Mouse (Mus musculus) heart, postnatal 36 days (tissue): ENCODE data around the gene 4930595D18Rik. TPM values are rescaled to one million over a fixed set of nuclear protein-coding genes. Genes with fewer than 3 reads are reported as not detected.

Experiments used
- DNase-seq, 2 experiments: peaks; one replicate each; pipeline ENCODE4 v3.0.0; 2021 to 2022
- intact Hi-C: fragments of 180-260 bp; cut with DNase I; formaldehyde crosslinking; loops from one replicate; pipeline ENCODE4 v1.15.1; 2025
- total RNA-seq, 2 experiments: library from RNA; stranded (reverse); gene quantifications; 2 replicates each; pipeline ENCODE4 v1.2.3; 2021

The 4930595D18Rik gene
- total RNA-seq, 2 experiments from 2014 or later = not detected

- intact Hi-C loops = no loop called here
- DNase-seq = no peak
These were observed 41.2 kb downstream of the 4930595D18Rik start for GRCm38 (mm10) chr12:111143005-111143508.

DNA sequence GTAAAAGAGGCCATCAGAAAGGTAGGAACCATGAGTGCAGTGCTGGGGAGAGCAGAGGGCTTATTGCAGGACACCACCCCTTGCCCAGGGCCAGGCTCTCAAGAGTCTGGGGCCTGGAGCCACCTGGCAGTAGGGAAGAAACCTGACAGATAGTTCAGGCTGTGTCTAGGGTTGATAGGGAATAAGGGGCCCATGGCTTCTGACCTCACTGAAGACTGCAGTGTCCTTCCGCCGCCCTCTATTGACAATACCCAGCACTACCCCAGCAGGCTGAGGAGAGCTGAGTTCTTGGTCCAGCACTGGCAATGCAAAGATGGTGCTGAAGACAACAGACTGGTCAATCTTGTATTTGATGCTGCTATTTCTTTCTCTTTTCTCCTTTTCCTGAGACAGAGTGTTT, 47.2 kb downstream of the 4930595D18Rik start:
- intact Hi-C loops = loop anchor here (5.0 kb wide), 1 partner anchor 50 kb away; no protein-coding TSS in a partner anchor

DNA sequence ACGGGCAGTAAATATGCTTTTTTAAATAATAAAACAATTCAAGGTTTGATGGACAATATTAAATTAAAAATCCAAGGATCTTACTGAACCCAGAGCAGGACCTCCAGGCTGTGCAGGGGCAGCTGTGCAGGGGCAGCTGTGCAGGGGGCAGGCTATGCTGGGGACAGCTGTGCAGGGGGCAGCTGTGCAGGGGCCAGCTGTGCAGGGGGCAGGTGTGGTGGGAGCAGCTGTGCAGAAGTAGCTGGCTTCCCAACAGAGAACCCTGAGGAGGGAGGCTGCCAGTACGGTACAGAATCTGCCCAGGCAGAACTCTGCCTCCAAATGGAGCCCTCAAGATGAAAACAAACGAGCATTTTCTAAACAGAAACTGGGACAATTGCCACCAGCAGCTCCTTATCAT, 48.3 kb downstream of the 4930595D18Rik start:
- no peak for DNase-seq
- intact Hi-C loops = loop anchor here (5.0 kb wide), 1 partner anchor 49 kb away; no protein-coding TSS in a partner anchor

More for the DNA sequence above, 47.2 kb downstream of the 4930595D18Rik start:
- DNase-seq = no peak

- intact Hi-C loops = loop anchor here (5.0 kb wide), 1 partner anchor 48 kb away; no protein-coding TSS in a partner anchor
- peak; percentile 21 to 30 for DNase-seq
These were observed 49.2 kb downstream of the 4930595D18Rik start for GRCm38 (mm10) chr12:111134791-111135733.

DNA sequence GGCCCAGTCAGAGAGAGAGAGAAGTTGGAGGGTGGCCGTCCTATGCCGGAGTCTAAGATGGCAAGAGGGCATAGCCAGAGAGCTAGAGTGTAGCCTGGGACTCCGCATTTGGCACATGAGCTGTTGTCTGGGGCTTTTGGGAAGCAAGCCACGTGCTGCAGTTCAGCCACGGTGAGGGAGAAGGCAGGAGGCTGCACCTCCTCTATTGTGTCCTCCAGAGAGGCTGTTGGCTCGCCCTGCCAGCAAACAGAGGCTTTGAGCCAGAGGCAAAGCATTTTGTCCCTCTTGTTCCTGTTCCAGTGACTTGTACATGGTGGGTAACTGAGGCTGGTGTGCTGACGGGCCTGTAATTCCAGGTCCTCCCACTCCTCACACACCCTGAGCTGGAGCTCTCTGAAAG, 50.1 kb downstream of the 4930595D18Rik start:
- peak; percentile 6 to 11 for DNase-seq
- intact Hi-C loops = no loop called here

DNA sequence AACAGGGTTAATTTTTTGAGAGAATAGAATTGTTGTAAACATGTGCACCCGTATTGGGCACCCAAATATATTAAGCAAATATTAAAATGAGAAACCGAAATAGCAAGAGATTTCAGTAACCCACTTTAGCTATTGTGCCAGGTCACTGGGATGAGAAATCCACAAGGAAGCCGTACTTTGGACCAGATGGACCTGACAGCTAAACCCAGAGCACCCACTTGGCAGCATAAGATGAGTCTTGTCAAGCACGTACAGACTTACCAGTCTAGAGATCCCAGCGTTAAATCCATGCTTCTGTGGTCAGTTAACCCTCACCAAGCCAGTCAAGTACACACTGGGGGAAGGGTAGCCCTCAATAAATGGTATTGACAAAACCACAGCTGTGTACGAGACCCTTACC, 58.6 kb downstream of the 4930595D18Rik start:
- no peak for DNase-seq
- intact Hi-C loops = no loop called here

DNA sequence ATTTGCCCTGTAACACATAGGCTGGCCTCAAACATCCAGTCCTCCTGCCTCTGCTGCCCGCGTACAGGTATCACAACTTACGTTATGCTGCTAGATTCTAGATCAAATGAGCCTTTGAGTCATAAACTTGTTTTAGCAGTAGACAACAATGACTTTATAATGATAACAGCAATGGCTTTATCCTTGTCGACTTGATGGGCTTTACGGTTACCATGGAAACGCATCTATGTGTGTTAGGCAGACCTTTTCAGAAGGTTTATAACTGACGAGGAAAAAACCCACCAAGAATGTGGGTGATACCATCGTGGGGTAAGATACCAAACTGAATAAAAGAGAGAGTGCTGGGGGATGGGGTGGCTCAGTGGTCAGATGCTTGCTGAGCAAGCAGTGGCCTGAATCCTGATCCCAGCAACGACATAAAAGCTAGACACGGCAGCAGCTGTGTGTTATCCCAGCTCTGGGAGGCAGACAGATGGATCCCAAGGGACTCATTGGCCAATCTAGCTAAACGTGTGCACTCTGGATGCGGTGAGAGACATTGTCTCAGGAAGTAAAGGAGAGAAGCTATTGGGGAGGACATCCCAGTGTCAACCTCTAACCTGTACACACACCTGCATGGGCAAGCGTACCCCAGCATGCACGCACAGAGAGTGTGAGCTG, 59.6 kb downstream of the 4930595D18Rik start:
- intact Hi-C loops = no loop called here
- DNase-seq = no peak

DNA sequence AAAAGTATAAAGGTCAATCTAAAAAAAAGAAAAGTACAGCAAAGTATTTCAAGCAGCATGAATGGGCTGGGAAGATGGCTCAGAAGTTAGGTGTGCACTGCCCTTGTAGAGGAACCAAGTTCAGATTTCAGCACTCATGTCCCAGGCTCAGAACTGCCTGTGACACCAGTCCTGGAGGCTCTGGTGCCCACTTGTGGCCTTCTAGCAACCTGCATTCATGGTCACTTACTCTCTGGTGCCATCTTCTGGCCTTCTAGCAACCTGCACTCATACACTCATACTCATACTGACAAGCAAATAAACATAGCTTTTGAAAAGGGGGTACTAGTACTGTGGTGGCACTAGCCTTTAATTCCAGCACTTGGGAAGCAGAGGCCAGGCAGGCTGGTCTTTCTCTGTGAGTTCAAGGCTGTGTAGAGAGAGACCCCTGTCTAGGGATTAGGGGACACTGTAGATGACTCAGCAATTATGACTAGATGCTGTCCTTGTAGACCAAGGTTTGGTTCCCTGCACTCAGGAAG, 61.9 kb downstream of the 4930595D18Rik start:
- no peak for DNase-seq
- intact Hi-C loops = no loop called here

DNA sequence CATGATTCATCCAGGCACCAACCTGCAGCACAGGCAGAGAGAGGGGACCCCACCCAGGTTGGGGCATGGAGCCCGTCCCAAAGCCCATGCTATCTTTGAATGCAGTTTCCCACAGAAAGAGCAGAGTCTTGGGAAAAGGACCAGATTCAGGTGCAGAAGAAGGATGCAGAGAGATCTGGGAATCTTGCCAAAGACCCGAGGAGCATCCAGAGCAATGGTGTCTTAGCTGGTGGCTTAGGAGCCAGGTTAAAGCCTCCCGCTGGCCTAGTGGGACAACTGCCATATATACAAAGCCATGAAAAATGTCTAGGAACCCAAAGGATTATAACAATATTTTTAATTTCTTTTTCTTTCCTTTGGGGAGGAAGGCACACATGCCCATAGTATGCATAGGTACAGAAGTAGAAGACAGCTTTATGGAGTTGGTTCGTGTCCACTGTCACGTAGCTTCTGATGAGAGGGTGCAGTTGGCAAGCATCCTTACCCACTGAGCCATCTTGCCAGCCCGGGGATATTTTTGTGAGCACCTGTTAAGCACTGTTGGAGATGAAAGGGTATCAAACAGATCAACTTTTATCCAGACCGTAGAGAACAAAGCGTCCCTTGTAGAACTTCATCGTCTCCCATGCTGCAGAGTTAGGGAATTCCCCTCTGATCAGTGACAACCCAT, 63.2 kb downstream of the 4930595D18Rik start:
- no peak for DNase-seq
- intact Hi-C loops = no loop called here

DNA sequence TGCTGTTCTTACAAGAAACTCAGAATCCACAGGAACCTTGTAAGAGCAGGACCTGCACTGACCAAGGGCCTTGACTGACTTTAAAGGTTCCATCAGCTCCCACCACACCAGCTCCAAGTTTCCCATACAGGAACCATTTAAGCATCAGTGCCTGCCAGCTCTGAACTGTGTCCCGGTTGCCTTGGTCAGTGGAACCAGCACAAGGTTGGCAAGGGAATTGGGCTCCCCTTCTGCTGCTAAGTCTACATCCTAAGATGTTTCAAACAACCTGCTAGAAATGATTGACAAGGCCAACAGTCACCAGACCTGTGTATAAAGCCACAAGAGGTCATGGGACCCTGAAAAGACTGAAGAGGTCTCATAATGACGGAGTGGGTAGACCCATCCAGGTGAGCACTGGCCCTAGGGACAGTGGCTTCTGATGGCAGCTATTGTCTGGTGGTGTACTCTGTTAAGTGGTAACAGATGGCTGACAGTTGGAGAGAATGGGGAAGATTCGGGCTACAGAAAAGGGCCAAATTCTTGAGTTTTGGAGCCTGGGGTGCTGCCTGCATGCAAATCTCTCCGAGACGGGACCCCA, 64.7 kb downstream of the 4930595D18Rik start:
- no peak for DNase-seq
- intact Hi-C loops = no loop called here

DNA sequence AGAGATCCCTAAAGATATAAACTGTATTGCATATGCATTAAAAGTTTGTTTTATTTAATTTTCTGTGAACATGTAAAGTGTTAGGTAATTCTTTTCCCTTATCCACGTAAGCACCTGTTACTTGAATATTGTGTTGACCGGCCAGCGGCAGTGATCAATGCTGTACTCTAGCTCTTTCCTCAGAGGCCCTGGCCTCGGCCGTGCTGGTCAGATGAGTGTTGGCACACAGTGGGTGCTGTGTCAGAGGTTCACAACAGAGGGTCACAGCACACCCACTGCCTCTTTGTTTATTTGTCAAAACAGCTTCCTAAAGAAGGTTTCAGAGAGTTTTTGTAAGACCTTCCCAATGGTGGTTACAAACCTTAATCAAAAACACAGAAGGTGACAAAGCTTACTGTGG, 69.7 kb downstream of the 4930595D18Rik start:
- intact Hi-C loops = no loop called here
- DNase-seq = no peak

DNA sequence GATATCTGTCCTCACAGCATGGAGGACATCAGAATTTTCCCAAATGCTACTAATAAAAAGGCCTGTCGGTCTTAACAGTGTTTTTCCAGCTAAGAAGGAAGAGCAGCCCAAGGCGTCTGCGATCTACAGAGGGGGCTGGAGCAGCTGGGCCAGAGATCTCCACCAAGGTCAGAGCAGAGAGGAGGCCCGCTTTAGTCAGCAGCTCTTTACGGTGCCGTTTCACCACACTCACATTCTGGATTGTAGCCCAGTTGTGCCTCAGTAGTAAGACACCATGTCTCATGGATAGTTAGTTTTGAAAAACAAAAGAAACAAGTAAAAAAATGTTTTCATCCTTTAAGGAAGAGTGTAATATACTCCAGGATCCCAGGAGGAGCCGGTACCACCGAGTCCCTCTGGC, 73.1 kb downstream of the 4930595D18Rik start:
- intact Hi-C loops = no loop called here
- no peak for DNase-seq

Other genes starting within 250 kb of the 4930595D18Rik start
- 10 to 100 TPM; 67.9 to 85.3 TPM for gene Ankrd9, start 205.5 kb downstream of the 4930595D18Rik start, total RNA-seq
- gene Rcor1, start 145.1 kb downstream of the 4930595D18Rik start, total RNA-seq = 10 to 100 TPM; 15.0 to 16.0 TPM
- 10 to 100 TPM; 12.0 to 12.6 TPM for gene Traf3, start 18.1 kb downstream of the 4930595D18Rik start, total RNA-seq
- not detected for gene Amn, start 86.6 kb upstream of the 4930595D18Rik start, total RNA-seq
- 10 to 100 TPM; 54.6 to 62.5 TPM for gene Cdc42bpb, start 193.2 kb upstream of the 4930595D18Rik start, total RNA-seq
- gene Lbhd2, start 222.3 kb upstream of the 4930595D18Rik start, total RNA-seq = not detected
- 1 to 10 TPM; 2.9 to 3.0 TPM for gene Exoc3l4, start 232.5 kb upstream of the 4930595D18Rik start, total RNA-seq